Mouse (Mus musculus) embryonic stem cell, embryonic (primary cell): ENCODE measurements at regions not wholly inside any gene's neighbourhood (a gene's known extent, or its start where the extent isn't known, plus 50 kb on each side); places are given as distances from the start of the nearest gene placed in this dataset.

Source experiments
- CTCF ChIA-PET, 4 experiments: fragments of 300-600 bp in 2 of 4; fragments of 350-600 bp in 2 of 4; sonication (Branson Sonifier 250); formaldehyde crosslinking; loops; one replicate each; lab custom pipeline; 2022; ENCODE audit warnings: inconsistent platforms in 2 of 4; lab: Charles Lee
- POLR2A ChIA-PET, 4 experiments: fragments of 300-600 bp in 2 of 4; fragments of 350-600 bp in 2 of 4; sonication (Branson Sonifier 250); formaldehyde crosslinking; loops; one replicate each; lab custom pipeline; 2022; ENCODE audit warnings: antibody characterized with exemption in 4 of 4, inconsistent platforms in 1 of 4; lab: Charles Lee

DNA sequence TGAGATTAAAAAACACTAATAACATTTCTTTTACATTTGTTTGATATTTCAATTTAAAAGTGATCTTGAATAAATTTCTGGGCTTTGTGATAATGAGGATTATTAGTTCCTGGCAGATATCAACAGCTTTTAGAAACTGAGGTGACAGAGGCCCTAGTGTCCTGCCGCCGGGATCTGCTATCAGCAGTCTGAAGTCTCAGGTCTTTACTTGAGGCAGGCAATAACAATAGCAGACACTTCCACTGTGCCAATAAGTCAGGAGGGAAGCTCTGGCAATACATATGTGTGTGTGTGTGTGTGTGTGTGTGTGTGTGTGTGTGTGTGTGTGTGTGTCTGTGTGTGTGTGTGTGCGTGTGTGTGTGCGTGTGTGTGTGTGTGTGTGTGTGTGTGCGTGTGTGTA is 252.1 kb downstream of the Lipi start:
- CTCF ChIA-PET, result no interaction called here
- POLR2A ChIA-PET, result no interaction called here

- ChIA-PET POLR2A (no interaction called here), CTCF (no interaction called here)
These were observed 253.0 kb downstream of the Lipi start for GRCm38 (mm10) chr16:75332853-75333252.

GRCm38 (mm10) chr16:75325296-75325695 is 260.6 kb downstream of the Lipi start:
- ChIA-PET CTCF (no interaction called here), POLR2A (interaction anchor here in 1 of 4 experiments (0.6 kb wide), 1 partner anchor 48 kb away, joined by 3 read pairs; no protein-coding TSS in a partner anchor)

GRCm38 (mm10) chr16:75304743-75305142 is 281.1 kb downstream of the Lipi start:
- CTCF ChIA-PET, result no interaction called here
- POLR2A ChIA-PET, result no interaction called here

GRCm38 (mm10) chr16:75297416-75297815 is 288.4 kb downstream of the Lipi start:
- ChIA-PET CTCF (interaction anchor here in 1 of 4 experiments (0.6 kb wide), 1 partner anchor 69 kb away, joined by 3 read pairs; no protein-coding TSS in a partner anchor), POLR2A (no interaction called here)

DNA sequence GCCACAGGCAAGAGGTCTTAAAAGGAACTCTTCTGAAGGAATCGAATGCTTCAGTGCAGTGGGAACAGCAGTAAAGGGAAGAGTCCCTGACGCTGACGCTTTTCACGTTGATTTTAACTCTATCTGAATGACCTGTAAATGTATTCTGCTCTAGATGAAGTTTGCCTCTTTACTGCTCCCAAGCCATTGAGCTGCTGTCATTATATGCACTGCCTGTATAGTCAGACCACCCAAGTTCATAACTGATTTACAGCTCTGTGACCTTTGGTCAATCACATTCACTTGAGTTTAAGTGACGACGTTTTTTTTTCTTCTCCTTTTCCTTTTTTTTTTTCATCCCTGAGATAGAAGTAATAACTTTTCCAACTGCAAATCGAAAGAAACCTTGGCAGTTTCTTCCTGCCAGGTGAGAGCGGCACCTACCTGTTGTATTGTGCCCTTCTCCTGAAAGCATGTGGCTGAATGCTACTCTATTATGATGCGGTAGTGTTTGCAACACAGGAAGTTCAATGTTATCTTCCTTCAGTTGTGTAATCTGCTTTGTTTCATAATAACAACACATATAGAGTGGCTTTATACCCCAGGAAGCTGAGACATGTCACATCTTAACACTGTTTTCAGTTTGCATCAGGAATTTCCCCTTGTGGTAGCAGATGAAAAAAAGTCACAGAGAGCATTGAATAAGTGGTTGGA is 293.0 kb downstream of the Lipi start:
- ChIA-PET CTCF (no interaction called here), POLR2A (no interaction called here)

GRCm38 (mm10) chr16:75291194-75291593 is 294.7 kb downstream of the Lipi start:
- CTCF ChIA-PET, result no interaction called here
- POLR2A ChIA-PET, result no interaction called here

DNA sequence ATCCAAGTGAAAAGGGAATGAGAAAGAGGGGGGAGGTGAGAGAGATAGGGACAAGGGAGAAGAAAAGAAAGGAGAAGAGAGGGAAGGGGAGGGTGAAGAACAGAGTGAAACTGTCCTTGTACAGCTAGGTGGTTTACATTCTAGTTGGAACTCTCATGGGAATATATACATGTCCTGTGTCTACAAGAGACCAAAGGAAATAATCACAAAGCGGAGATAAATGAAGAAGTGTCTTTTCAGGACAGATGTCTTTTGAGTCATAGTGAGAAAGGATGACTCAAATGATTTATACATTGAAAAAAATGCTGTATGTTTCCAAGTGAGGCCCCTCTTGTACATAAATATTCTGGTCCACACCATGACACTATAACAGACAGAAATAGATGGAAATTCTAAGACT is 298.7 kb downstream of the Lipi start:
- ChIA-PET POLR2A (no interaction called here), CTCF (no interaction called here)

DNA sequence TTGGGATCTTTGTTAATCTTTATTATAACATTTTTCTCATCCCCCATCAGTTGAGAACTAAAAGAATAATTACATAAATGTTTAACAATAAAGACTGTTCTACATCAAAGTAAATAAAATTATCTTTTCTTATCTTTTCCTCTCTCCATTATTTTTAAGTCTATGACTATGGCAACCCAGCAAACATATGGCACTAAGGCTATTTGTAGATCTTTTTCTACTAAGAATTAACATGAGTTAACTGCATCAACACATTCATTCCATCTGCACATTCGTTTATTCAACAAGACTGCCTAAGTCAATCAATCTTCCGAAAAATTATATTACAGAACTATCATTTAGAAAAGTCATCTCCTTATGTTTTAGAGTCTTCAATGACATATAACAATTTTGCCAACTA is 300.1 kb downstream of the Lipi start:
- ChIA-PET POLR2A (no interaction called here), CTCF (no interaction called here)

DNA sequence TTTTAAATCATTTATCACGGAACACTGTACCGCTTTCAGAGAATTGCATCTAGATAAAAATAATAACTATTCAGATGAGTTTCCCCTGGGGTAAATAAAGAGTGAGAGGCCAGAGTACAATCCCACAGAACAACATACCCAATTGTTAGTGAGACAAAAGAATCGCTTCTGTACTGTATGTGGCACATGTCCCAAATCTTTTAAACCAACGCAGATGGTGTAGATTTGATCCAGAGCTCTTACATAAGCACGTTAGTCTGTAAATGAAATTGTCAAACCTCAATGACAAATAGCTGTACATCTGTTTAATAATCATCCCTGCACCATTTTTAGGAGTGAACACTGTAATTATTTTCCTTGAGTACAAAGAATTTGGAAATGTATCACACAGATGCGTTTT is 322.0 kb downstream of the Lipi start:
- POLR2A ChIA-PET, result no interaction called here

GRCm38 (mm10) chr16:75254981-75255380 is 330.9 kb downstream of the Lipi start:
- ChIA-PET CTCF (no interaction called here), POLR2A (no interaction called here)

More for the DNA sequence above, 322.0 kb downstream of the Lipi start:
- CTCF ChIA-PET, result no interaction called here

GRCm38 (mm10) chr16:75249170-75249569 is 336.7 kb downstream of the Lipi start:
- POLR2A ChIA-PET, result no interaction called here
- CTCF ChIA-PET, result no interaction called here

DNA sequence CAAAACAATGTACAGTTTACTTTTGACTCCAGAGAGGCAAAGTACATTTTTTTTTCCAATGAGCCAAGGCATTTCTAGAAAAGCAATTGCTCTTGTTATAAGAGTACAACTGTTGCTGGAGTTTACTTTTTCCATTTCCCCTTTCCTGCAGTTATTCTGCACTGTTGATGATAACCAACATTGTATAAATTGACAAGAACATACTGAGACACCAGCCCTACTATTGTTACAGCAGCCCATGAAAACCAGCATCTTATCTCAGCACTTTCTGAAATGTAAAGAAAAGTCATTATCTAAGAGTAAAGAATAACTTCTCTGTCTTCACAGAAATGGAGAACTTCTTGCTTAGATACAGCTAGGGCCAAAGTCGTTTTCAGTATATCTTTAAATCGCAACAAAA is 345.5 kb downstream of the Lipi start:
- POLR2A ChIA-PET, result no interaction called here
- CTCF ChIA-PET, result no interaction called here

GRCm38 (mm10) chr16:75232133-75232532 is 353.7 kb downstream of the Lipi start:
- POLR2A ChIA-PET, result no interaction called here
- CTCF ChIA-PET, result no interaction called here

- POLR2A ChIA-PET, result interaction anchor here in 1 of 4 experiments (1.0 kb wide), 1 partner anchor 22 kb away, joined by 3 read pairs; no protein-coding TSS in a partner anchor
- CTCF ChIA-PET, result interaction anchor here in 3 of 4 experiments (0.6 to 1.3 kb wide), 3 partner anchors 14 to 732 kb away, joined by 3 to 5 read pairs (median 3); no protein-coding TSS in a partner anchor
These were observed 392.5 kb downstream of the Lipi start for GRCm38 (mm10) chr16:75193404-75193803.

- POLR2A ChIA-PET, result no interaction called here
- CTCF ChIA-PET, result no interaction called here
These were observed 395.5 kb downstream of the Lipi start for GRCm38 (mm10) chr16:75190316-75190715.

GRCm38 (mm10) chr16:75166040-75166439 is 419.8 kb downstream of the Lipi start:
- ChIA-PET CTCF (interaction anchor here in 1 of 4 experiments (0.6 kb wide), 1 partner anchor 281 kb away, joined by 6 read pairs; no protein-coding TSS in a partner anchor), POLR2A (interaction anchor here in 1 of 4 experiments (0.6 kb wide), 1 partner anchor 1247 kb away, joined by 4 read pairs; no protein-coding TSS in a partner anchor)

DNA sequence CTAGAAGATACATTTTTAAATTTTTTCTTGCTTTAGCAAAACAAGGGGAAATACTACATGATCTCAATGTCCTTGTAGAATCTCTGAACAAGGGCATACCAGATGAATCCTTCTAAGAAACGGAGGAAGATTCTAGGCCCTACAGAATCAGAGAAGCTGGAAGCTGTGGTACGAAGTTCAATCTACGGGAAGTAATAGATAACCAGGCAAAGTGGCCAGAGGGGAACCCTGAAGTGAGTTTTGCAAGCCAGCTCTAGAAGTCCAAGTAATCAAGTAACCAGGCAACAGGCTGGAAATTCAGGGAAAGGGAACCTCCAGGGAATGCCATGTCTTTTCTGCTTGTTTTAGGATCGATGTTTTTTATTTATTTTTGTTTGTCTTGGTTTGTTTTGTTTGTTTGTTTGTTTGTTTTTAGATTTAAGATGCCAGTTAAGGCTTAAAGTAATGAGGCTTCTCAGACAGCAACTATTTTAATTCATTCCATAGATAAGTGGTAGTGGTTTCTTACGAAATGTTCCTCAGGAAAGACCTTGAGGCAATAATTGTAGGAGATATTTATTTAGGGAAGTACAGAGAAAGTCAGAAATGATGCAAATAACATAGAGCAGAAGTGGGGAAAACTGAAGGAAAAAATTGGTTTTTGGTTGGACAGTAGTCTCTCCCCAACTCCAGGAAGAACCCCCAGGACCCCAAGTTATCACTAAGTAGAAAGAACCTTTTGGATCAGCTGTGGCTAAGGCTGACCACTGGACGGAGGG is 420.7 kb downstream of the Lipi start:
- ChIA-PET POLR2A (no interaction called here), CTCF (no interaction called here)

GRCm38 (mm10) chr16:75159740-75160139 is 426.1 kb downstream of the Lipi start:
- ChIA-PET POLR2A (no interaction called here), CTCF (no interaction called here)

- POLR2A ChIA-PET, result no interaction called here
- CTCF ChIA-PET, result no interaction called here
These were observed 430.3 kb downstream of the Lipi start for GRCm38 (mm10) chr16:75155441-75156038.
